Mouse (Mus musculus): ENCODE measurements around the gene Ubash3b.

Ubash3b gene

DNA sequence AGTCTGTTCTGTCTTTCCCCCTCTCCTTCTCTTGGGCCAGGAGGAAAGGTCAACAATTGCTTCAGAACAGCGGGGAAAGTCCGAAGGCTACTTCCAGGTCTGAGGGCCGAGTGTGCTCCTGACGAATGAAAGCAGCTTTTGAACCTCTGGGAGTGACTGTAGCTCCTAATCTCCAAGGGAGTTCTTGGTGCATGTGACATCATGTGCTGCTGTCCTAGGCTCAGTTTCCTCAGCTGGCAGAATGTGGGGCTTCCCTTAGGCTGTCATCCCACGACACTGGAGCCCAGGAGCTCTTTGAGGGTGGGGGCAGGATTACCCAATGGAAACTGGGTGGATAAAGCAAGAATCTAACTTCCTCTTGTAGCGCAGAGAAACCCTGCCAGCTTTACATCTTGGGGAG, at the start of gene Ubash3b:
Gene Ubash3b, minus strand, starts transcription at position 285 of the 400 bp plus-strand sequence.
- DNase-seq = no peak

DNA sequence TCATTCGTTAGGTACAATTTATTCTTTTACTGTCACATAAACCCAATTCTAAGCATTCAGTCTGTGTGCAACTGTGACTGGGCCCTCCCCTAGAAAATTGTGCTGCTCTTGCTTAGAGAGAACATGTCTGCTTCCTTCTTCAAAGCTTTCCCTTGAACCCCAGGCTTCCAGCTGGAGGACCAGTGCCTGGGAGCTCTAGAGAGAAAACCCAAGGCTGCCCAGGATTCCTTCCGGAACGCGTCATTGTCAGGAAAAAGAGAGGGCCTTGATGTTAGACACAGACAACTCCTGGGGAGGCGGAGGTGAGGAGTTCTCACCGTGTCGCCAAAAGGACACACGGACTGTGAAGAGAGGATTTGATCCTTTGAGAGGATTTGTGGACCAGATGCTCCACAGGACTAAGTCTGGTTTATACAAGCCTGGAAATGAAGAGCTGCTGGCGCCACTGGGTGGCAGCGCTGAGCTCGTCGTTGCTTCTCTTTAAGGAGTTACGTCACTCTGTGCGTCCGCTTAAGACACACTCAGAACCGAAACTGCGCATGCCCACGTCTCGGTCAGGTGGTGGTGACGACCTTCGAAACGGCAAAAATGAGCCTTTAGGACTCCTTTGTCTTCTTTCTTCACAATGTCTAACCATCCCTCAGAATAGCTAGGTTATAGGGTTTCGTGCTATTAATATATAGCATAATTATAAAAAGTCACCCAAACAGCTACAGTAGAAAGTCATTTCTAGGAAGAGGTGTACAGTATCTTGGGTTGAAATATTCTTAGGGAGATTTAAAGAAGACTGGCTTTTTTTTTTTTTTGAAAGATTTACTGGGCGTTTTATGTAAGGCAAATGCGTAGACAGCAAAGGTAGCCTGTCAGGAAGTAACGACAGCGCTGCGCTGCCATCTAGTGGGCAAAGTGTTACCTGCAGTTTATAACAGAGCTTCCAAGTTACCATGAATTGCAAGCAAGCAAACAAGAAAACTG, 45.9 kb upstream of the Ubash3b start:
- peak; percentile 96 for DNase-seq

DNA sequence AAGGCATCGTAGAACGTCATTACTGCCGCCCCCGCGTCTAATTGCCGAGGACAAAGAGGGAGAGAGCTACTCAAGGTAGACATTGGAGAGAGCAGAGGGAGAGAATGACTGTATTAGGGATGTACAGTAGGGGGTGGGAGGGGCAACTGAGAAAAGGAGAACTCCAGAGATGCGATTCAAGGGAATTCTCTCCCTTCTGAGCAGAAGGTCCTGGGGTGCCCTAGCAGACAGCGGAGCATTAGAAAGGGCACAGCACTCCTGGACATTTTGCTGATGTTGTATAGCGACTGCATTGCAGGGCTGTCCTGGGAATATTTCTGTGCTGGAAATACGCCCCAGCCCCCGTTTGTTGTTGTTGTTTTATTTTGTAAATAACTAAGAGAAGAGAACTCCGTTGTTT, 45.2 kb upstream of the Ubash3b start:
- no peak for DNase-seq

DNA sequence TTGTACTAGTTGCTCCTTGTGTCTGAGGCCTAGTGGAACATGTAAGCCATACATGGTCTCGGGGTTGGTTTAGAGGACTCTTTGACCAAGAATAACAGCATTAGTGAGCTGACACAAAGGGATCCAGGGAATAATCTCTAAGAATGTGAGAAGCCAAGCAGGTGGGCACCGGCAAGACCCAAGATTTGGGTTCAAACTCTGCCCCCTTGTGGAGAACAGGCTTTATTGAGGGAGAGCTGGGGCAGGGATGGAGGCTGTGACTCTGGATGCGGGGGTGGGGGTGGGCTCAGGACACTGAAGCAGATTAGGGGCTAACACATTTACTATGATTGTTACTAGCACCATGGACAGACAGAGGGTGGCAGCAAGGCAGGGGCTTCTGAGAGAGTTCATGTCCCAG, 43.8 kb upstream of the Ubash3b start:
- DNase-seq = no peak

DNA sequence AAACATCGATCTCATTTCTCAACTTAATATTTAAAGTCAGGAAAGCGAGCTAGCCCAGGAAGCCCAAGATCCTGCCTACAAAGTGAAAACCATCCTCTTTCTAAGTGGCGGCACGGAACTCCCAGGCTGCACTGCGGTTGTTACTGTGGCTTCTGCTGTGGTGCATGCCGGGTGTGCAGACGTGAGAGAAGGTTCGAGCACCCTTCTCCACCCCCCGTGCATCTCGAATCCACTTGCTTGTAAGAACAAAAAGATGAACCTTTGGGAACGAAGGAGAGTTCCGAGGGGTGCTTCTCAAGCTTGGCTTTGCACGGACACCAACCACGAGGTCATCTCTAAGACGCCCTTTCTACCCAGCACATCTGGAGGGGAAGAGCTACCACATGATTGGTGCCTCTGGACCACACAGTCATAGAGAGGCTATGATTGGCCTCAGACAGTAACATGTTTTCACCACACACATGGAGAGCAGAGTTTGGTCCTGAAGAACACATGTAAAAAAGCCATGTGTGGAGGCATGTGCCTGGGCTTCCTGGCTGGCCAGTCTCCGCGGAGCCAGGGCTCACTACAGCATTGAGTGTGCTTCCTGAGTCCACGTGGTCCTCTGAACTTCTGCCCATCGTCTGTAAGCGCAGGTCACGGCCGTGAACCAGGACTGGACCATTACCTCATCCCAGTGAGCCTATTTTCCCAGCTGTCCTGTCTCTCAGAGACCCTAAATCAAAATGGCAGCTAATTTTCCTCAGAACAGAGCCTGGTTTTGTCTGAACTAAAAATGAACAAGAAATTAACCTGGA, 38.2 kb upstream of the Ubash3b start:
- DNase-seq = no peak

DNA sequence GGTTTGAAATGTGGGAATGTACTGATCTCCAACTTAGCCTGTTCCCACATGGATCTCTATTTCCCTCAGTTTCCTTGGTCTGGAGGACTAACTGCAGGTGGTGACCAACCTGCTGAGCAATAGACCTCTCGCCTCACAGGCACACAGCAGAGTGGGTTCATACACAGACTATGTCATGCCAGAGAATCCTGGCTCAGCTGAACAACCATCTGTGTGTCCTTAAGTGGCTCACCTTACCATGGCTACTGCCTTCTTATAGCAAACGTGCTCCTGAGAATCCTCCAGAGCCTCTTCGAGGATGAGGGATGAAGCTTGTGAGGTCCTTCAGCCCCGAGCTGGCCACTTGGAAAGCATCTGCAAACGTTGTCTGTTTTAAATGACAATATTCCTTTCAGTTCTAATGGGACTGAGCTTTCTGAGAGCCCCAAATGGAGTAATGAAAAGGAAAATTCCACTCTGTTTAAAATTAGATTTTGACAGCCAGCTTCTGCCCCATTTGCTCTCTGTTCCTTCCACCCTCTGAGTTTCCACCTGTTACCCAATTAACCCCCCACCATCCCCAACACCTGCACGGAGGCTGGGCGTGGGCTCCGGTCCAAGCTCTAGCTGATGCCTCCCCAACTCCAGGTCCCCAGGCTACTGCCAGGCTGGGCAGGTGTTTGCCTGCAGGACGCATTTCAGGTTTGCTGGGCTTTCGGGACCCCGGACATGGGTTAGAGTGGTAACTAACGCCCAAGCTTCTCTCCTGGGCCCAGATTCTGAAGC, 37.2 kb upstream of the Ubash3b start:
- DNase-seq = peak; percentile 50

DNA sequence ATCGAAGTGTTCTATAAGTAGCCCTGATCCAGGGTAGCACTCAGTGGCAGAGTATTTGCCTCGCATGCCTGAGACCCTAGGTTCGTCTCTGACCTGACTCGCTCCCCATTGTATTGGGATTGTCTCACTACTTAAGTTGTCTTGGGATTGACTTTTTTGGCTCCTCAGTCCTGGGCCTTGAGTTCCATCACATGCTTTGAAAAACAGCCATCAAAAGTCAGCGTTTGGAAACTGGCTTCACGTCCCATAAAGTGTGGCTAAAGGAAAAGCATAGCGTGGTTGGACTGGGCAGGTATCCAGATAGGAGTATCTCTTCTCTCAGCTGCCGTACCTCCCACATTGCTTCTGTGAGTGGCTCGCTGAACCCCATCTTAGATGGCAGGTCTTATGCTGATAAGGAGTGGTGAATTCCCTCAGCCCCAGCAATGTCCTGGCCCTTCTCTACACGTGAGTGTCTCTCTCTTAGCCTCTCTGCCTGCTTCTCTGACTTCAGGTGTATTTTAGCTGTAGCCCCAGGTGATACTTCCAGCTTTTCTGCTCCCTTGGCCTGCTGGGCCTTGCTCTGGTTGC, 34.3 kb upstream of the Ubash3b start:
- no peak for DNase-seq

DNA sequence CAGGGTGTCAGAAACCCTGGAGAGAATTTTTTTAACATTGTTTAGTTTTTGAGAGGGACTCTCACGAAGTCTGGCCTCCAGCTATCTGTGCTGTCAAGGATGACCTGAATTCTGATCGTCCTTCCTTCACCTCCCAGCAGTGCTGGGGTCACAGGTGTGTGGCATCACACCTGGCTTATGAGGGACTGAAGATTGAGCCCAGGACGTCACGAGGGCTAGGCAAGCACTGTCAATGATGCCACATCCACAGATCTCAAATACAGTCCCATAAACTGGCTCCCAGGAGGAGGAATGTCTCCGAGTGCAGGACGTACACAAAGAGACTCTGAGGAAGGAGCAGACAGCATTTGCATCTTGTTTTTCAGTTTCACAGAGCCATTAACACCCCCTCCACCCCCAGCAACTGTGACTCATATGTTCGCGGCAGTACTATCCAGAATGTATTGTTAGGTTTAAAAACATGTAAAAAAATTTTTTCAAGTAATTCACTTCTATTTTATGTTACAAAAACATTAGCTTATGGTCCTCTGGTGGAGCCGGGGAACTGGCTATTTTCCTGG, 30.2 kb upstream of the Ubash3b start:
- DNase-seq = peak; percentile 71

DNA sequence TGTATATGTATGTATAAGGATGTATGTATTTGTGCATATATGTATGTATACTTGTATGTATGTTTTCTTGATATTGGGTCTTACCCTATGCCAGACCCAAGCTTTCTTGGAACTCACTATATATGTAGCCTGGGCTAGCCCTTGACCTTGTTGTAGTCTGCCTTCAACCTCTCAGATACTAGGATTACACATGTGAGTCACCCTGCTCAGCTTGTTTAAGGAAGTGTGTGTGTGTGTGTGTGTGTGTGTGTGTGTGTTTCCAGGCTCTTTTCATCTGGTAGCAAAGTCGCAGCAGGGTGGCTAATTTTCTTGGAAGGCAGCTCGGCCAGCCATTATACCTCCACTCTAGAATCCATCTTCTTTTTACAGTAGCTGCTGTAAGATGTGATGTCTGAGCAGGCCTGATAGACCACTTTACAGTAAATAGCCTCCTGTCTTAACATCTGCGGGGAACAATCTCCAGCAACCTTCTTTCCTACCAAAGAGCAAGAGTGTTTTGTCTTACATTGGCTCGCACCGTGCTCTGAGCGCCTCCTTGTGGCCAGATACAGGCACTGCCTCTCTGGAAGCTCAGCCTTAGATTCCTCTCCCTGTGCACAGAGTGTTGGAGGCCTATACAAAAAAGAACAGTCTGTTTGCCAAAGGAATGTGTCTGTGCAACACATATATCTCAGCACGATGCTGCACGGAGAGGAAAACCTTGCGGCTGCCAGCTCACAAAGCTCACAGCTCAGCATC, 29.4 kb upstream of the Ubash3b start:
- peak; percentile 88 for DNase-seq

DNA sequence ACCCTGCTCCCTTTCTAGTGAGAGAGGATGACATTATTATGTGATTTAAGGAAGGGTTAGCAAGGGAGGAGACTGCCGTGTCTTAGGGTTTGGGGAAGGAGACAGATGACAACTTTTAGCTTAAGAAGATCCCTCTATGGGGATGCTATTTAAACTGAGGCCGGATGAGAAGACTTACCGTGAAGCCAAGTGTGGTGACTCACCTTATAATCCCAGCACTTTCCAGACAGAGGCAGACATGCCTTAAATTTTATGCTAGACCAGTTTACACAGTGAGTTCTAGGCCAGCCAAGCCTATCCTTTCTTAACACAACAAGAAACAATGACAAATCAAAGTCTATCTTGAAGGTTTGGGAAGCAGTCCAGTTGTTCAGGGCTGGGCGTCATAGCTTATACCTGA, 26.4 kb upstream of the Ubash3b start:
- DNase-seq = no peak

DNA sequence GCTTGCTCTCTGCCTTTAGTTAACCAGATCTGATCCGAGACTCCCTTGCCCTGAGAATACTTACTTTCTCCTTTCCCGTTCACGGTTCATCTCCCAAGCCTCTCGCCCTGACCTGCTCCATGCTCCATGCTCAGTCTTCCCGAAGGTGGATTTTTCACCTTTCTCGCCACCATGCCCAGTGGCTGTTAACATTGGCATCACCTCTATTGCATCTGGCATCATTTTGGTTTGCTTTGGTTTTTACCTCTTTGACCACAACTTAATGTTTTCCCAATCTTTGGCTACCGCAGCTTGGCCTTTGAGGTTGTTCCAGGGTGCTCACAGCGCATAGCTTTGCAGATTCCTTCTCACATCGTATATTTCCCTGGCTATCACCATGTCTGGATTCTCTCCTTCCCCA, 26.0 kb upstream of the Ubash3b start:
- DNase-seq = no peak

DNA sequence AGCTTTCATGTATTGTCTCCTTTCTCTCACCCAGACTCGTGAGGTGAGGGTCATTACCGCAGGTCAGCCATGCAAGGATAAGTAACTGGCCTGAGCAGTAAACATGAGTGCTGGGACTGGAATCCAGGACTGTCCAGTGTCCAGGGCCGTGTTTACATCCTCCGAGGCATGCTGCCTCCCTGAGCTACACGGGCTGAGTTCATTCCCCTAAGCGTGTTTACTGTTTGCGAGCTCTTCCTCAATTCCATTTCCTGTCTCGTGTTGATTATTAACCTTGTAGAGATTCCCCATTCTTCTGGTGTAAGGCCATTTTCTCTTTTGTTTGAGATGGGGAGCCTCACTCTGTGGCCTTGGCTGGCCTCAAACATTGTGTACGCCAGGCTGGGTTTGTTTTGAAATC, 23.8 kb upstream of the Ubash3b start:
- no peak for DNase-seq

DNA sequence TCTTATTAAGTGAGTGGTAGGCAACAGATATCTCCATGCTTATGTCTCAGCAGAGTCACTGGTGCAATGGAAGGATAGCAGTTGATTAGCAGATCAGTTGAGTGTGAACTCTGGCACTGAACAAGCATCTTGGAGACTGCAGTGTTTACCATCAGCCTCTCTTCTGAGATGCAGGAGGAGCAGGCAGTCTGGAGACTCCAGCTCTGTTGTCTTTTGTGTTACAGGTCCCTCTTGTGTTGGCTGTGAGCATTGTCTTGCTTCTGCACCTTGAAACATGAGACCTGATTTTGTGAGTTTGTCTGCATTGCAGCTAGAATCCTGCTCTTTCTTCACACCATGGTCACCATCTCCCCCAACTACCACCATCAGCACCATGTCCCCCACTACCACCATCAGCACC, 21.1 kb upstream of the Ubash3b start:
- DNase-seq = peak; percentile 78

DNA sequence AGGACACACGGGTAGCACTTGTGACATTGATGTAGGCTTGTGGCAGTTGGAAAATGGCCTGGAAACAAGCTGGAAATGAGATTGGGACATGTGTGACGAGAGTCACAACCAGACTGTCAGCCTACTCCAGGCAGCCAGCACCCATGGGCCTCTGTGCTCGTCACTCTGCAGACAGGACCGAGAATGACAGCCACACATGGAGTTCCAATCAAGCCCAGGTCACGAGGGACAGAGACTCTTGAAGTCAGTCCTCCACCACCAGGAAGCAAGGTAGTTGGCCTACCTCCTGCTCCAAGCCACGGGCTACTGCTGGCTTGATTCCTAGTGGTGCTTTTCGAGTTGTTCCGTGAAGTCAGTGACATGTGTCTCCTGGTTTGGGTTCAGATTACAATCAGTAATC, 20.3 kb upstream of the Ubash3b start:
- DNase-seq = peak; percentile 28

DNA sequence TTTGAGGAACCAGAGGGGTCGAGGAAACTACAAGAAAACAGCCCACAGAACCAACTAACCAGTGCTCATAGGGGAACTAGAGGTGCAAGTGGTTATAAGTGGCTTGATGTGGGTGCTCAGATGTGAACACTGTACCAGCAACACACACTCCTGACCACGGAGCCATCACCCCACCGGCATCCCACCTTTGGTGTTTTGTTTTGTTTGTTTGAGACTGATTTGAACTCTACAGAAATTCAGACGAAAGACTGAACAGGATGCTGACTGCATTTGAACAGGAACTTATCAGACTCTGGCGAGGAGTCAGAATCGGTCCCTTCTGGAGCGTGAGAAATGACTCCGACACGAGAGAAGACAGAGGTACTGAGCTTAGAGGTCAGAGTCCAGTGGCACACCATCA, 19.9 kb upstream of the Ubash3b start:
- DNase-seq = no peak

DNA sequence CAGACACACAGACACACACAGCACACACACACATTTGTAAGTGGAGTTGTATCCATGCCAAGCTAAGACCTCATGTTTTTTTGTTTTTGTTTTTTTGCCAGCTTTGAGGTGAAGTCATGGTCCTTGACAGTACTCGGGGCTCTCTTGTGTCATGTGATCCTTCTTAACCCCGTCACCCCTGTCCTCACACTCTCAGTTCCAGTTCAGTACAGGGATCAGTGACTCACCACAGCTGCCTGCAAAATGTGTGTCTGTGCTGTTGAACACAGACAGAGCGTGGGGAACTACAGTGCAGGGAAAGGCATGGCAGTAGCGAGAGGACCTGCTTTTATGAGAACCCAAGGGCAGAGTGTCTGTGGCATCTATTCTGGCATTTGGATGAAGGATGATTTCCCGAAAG, 17.6 kb upstream of the Ubash3b start:
- no peak for DNase-seq

DNA sequence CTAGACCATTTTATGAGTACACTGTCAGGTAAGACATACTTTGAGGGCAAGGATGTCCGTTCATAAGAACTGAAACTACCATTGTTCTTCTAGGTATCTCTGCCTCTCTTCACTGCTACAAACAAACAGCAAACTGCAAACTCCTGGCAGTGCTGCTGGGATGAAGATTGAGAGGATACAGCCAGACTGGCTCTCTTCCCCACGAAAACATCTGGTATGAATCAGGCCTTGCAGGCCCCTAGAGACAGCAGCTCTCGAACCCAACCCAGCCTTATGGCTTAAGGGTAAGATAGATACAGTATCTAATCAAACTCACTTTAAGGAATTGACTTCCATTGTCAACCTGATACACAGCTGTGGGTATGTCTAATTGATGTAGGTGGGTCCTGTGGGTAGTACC, 11.7 kb upstream of the Ubash3b start:
- DNase-seq = no peak

DNA sequence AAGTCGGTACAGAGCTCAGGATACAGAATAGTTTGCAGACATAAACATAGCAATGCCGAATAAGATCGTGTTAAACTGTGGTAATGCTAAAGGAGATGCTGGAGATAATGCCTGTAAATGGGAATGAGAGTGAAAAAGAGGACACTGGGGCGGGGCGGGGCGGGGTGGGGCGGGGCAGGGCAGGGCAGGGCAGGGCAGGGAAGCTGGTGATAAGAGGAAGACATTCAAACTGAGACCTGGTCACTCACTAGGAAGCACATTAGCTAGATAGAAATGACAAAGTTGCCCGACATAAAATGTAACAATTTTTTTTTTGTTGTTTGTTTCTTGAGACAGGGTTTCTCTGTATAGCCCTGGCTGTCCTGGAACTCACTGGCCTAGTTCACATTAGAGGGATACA, 10.9 kb upstream of the Ubash3b start:
- DNase-seq = no peak

DNA sequence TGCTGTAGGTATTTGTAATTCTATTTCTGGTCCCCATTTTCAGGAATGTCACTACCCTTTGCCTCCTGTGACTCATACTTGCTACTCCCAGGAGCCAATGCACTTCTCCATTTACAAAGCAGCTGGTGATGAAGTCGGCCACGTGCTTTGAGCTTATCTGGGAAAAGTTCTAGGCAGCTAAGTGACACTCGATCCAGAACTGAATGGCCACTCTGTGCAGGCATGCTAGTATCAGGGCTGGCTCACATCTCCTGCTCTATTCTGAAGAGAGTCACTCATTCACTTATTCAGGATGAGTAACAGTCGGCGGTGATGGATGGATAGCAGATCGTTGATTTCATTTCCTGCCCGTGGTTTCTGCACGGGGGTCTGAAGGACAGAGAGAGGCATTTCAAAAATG, 8.5 kb upstream of the Ubash3b start:
- no peak for DNase-seq

DNA sequence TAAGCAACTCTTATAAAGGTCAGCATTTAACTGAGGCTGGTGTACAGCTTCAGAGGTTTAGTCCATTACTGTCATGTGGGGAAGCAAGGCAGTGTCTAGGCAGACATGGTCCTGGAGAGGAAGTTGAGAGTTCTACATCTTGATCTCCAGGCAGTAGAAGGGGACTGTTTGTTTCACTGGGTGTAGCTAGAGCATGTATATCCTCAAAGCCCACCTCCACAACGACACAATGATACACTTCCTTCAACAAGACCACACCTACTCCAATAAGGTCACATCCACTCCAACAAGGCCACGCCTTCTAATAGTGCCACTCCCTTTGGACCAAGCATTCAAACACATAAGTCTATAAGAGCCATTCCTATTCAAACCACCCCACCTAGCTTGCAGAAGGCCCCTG, 7.2 kb upstream of the Ubash3b start:
- DNase-seq = no peak

DNA sequence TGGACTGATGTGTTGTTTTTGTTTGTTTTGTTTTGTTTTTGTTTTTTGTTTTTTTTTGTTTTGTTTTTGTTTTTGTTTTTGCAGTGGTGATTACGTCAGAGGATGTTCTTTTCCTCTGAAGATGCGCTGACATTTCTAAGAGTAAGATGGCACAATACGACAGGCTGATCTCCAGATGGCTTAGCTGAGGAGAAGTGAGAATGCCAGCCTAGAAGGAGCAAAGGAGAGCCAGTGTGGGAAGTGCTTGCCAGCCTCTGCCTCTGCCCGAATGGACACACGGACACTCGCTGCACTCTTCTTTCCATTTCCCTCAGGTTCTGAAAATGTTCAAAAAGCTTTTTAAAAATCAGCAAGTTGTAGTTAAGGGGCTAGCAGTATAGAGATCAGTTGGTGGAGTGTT, 6.7 kb upstream of the Ubash3b start:
- no peak for DNase-seq

DNA sequence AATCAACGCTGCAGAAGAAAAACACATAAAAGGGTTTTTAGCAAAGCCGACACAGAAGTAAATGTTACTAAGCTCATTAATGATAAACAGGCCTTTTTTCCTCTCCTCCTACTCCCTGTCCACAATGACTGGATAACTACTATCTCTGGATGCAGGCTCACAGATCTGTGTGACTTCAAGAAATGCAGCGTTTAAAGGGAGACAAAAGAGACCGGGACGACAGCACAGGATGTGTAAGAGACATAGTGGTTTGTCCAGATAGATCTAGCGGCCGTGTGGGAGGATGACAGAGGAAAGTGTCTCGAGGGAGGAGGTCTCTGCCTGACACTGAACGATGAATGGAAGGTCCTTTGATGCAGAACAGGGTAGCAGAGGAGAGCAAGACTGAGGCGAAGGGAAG, 5.4 kb upstream of the Ubash3b start:
- no peak for DNase-seq

All from layer of hippocampus, adult 9-11 months (tissue).